22 mouse cellular contexts compared by ENCODE assay signal in the genomic region with DNA sequence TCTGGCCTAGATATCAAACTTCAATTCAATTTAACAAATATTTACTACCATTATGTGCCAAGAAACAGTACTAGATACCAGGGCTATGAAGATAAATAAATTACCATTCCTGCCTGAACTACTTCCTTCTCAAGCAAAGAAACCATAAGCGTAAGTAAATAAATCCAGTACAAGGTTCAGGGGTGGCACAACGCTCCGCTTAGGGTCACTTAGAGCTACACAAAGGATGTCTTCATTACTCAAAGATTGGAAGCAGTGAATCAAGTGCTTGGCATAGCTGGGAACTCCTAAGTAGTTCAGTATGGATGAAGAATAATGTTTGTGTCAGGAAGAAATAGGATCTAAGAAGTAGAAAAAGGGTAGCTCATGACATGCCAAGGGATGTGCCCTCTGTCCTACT. TPM values are rescaled to one million over a fixed set of nuclear protein-coding genes. Genes with fewer than 3 reads are reported as not detected.
"Had no signal": no experiment of that assay in that cellular context is flagged by ENCODE, and none has a peak within 500 bp of the region (broad histone marks: within the 10 kb centered on the region; RNA-seq: fewer than 3 reads in every experiment).

No protein-coding gene starts in this region.

- H3K4me3 ChIP-seq: kidney, embryonic 15.5 days; limb, embryonic 12.5 days; midbrain, embryonic 10.5 days; myocyte; neural tube, embryonic 15.5 days had no signal

- H3K9me3 ChIP-seq: kidney, embryonic 15.5 days; limb, embryonic 12.5 days; midbrain, embryonic 10.5 days; neural tube, embryonic 15.5 days had no signal

- DNase-seq: kidney, adult 18-20 months; kidney, postnatal 14 days; layer of hippocampus, adult 9-11 months; layer of hippocampus, postnatal 36 days; liver; lung, adult 2 months; lung, postnatal 36 days; midbrain, embryonic 14.5 days; right cerebral cortex, adult 18-20 months; right cerebral cortex, postnatal 25 days; thymus, adult 18-20 months; thymus, postnatal 25 days had no signal

- H3K9ac ChIP-seq: kidney, embryonic 15.5 days; limb, embryonic 12.5 days; liver, embryonic 14.5 days; neural tube, embryonic 15.5 days had no signal

- H3K27me3 ChIP-seq: kidney, embryonic 15.5 days; limb, embryonic 12.5 days; neural tube, embryonic 15.5 days had no signal

- H3K4me2 ChIP-seq: kidney, embryonic 15.5 days; limb, embryonic 12.5 days; neural tube, embryonic 15.5 days had no signal

- ATAC-seq: lung, postnatal 0 days had no signal

- H3K27ac ChIP-seq: kidney, embryonic 15.5 days; liver, embryonic 14.5 days; midbrain, embryonic 10.5 days; neural tube, embryonic 15.5 days had no signal

RNA-seq across cellular contexts. Expression of a gene that starts 27.4 kb away (rescaled TPM):
- total RNA-seq: layer of hippocampus, postnatal 36 days; left cerebral cortex, postnatal 36 days; megakaryocyte, adult 5-6 weeks had no signal
- polyA plus RNA-seq: limb, embryonic 12.5 days; myocyte; neural tube, embryonic 11.5 days had no signal

RNA-seq across cellular contexts. Expression of a gene that starts 28.5 kb away (rescaled TPM):
- total RNA-seq: megakaryocyte, adult 5-6 weeks had no signal
- polyA plus RNA-seq: myocyte had no signal
